Mouse (Mus musculus) stomach, postnatal 0 days (tissue): Measurements from ENCODE around the gene Nup35.

Source experiments
- CTCF ChIP-seq: IDR thresholded peaks from 2 replicates; pipeline ENCODE4 v1.5.1; 2016; ENCODE audit warnings: antibody characterized with exemption, low read depth, mild to moderate bottlenecking, moderate library complexity
- EP300 ChIP-seq: optimal IDR thresholded peaks from 2 replicates; pipeline ENCODE3; 2016; ENCODE audit warnings: antibody characterized with exemption

DNA sequence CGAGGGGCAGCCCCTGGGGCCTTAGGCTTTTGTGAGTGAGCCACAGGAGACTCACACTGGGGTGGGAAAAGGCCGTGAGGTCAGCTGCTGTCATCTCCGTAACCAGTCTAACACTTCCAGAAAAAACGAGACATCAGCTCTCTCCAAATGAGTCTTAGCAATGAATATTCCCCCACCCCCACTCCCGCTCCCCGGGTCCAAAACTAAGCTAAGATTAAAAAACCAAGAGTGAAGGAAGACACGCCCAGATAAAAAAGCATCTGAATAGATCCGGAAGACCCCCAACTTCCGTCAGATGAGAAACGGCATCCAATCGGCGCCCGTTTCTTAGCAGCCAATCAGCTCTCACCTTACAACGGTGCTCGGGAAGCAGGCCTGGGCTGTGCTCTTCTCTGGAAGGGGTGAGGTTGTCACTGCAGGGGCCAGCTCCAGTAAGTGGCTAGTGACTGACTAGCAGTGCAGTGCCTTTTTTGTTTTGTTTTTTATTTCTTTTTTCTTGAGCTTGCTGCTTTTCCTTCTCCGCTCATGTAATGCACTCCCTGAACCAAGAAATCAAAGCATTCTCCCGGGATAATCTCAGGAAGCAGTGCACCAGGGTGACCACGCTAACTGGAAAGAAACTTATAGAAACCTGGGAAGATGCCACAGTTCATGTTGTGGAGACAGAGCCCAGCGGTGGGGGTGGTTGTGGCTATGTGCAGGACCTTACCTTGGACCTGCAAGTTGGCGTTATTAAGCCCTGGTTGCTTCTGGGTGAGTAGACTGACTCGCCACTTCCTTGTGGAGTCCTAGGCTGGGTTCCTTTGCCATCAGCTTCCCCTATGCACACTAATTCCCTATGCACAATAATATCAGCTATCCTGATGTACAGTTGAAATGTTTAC lies at the start of gene Nup35, which contains the start of gene Dusp19:
- TF ChIP-seq EP300 (peak; percentile 30), CTCF (no peak)
